Mouse (Mus musculus): ENCODE results near the gene Galnt12. TPM values are rescaled to one million over a fixed set of nuclear protein-coding genes. Genes with fewer than 3 reads are reported as not detected.

Galnt12 gene
- polyA plus RNA-seq, 1 experiment from 2014 or later = 3.4 TPM

DNA sequence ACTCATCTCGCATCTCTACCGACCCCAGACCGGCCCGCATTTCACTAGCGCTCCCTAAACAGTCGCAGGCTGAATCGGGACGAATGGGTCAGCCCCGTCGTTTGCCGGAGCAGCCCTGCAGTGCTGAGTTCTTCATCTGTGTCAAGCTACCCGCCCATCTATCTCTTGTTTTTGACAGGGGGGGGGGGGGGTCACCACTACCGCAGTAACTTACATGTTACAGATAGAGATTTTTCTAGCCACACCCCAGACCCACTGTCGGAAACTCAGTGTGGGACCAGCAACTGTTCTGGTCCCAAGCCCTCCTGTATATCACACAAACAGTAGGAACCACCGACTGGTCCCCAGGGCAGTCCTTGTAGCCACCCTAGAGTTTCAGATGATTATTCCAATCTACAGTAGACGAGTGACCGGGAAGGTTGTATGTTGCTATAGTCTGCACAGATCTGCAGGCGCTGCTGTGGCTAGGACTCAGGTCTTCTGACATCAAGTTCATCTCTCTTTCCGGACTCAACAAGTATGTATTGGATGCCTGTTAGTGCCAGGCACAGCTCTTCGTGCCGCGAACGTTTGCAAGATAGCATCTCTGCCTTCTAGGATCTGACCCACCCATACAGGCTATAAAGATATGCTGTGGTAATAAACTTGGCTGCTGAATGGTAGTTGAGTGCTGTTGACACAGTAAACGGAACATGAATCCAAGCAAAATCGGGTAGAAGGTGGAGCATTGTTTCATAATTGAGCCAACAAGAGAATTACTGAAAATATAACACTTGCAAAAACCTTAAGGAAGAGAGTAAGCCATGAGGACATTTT is 34.0 kb upstream of the Galnt12 start:
- Histone ChIP-seq H3K9me3 (replicated peaks) (no peaks in the 10 kb centered on the region), H3K4me1 (peaks cover 12% of the 10 kb centered on the region), H3K36me3 (no peaks in the 10 kb centered on the region), H3K4me3 (peak overlapping the region; percentile 74), H3K9ac (peak overlapping the region; percentile 79), H3K27me3 (no peaks in the 10 kb centered on the region; the same call in 1 of the 2 replicates), H3K4me2 (replicated peaks) (peak overlapping the region; percentile 70), H3K27ac (0 out of 2 replicates have a peak overlapping the region, but pooled peaks have one; percentile 77)
- ATAC-seq (ENCODE audit: low FRiP score) = peak; percentile 74
- WGBS = 38% methylated on average over 25 of the region's 25 CpGs

DNA sequence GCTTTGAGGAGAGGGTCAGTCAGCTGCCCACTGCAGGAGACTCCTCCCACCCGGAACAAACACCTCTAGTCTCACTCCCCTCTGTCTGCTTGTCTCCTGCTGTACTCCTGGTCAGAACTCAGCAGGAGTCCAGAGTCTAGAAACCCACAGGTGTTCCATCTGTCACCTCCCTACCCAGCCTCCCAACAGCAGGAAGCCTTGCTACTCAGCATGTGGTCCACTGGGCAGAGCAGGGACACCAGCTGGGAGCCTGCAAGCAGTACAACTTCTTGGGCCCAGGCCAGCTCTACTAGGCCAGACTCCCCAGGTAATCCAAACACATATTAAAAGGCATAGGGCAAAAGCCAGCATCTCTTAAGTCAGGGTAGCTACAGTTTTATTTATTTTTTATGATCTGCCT is 30.8 kb upstream of the Galnt12 start:
- no peak overlapping the region for H3K4me3 ChIP-seq
- no peak for ATAC-seq (ENCODE audit: low FRiP score)
- no peaks in the 10 kb centered on the region for H3K9me3 ChIP-seq (replicated peaks)
- WGBS = 7% methylated on average over 1 of the region's 1 CpGs
- H3K36me3 ChIP-seq = no peaks in the 10 kb centered on the region
- H3K9ac ChIP-seq = no peak overlapping the region
- H3K4me2 ChIP-seq (replicated peaks) = no peak overlapping the region
- peaks cover 12% of the 10 kb centered on the region for H3K4me1 ChIP-seq
- no peak overlapping the region for H3K27ac ChIP-seq
- H3K27me3 ChIP-seq = no peaks in the 10 kb centered on the region; the same call in 1 of the 2 replicates

GRCm38 (mm10) chr4:47075054-47075453 is 16.7 kb upstream of the Galnt12 start:
- H3K27me3 ChIP-seq = no peaks in the 10 kb centered on the region
- no peaks in the 10 kb centered on the region for H3K4me1 ChIP-seq
- no peaks in the 10 kb centered on the region for H3K9me3 ChIP-seq (replicated peaks)
- H3K4me3 ChIP-seq = no peak overlapping the region
- H3K36me3 ChIP-seq = no peaks in the 10 kb centered on the region
- 44% methylated on average over 2 of the region's 2 CpGs for WGBS
- ATAC-seq (ENCODE audit: low FRiP score) = no peak
- no peak overlapping the region for H3K4me2 ChIP-seq (replicated peaks)
- H3K9ac ChIP-seq = no peak overlapping the region
- no peak overlapping the region for H3K27ac ChIP-seq

- Histone ChIP-seq H3K4me3 (no peak overlapping the region), H3K27ac (no peak overlapping the region), H3K36me3 (no peaks in the 10 kb centered on the region), H3K27me3 (no peaks in the 10 kb centered on the region), H3K4me1 (no peaks in the 10 kb centered on the region), H3K9me3 (replicated peaks) (no peaks in the 10 kb centered on the region), H3K4me2 (replicated peaks) (no peak overlapping the region), H3K9ac (no peak overlapping the region)
- 91% methylated on average over 17 of the region's 17 CpGs for WGBS
- ATAC-seq (ENCODE audit: low FRiP score) = no peak
Observed at GRCm38 (mm10) chr4:47079997-47080646, 11.6 kb upstream of the Galnt12 start.

- no peak for ATAC-seq (ENCODE audit: low FRiP score)
Observed at GRCm38 (mm10) chr4:47080647-47081010, 11.1 kb upstream of the Galnt12 start.

DNA sequence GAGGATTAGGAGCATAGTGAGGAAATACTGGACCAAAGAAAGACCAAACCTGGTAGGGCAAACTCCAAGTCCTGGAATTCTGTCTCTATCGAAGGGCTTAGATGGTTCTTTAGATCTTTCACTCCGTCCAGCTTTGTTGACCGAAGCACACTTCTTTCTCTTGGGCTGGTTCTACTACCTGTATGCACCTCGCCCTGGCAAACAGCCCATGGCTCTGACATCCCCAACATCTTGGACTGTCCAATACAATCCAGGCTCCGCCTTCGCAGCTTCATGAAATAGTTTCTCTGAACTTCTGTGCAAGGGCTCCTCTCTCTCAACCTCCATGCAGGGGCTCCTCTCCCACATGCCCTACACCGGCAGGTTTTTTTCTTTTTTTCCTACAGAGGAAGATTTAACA is 7.9 kb upstream of the Galnt12 start:
- H3K4me3 ChIP-seq = no peak overlapping the region
- no peaks in the 10 kb centered on the region for H3K36me3 ChIP-seq
- no peak overlapping the region for H3K9ac ChIP-seq
- no peak for ATAC-seq (ENCODE audit: low FRiP score)
- 93% methylated on average over 7 of the region's 7 CpGs for WGBS
- H3K27me3 ChIP-seq = peaks cover 5% of the 10 kb centered on the region
- no peaks in the 10 kb centered on the region for H3K4me1 ChIP-seq
- no peaks in the 10 kb centered on the region for H3K9me3 ChIP-seq (replicated peaks)
- no peak overlapping the region for H3K27ac ChIP-seq
- no peak overlapping the region for H3K4me2 ChIP-seq (replicated peaks)

More at GRCm38 (mm10) chr4:47080647-47081010, 11.1 kb upstream of the Galnt12 start:
- H3K4me2 ChIP-seq (replicated peaks) = no peak overlapping the region
- WGBS = 91% methylated on average over 4 of the region's 4 CpGs
- H3K4me3 ChIP-seq = no peak overlapping the region
- no peaks in the 10 kb centered on the region for H3K36me3 ChIP-seq
- no peak overlapping the region for H3K9ac ChIP-seq
- H3K27ac ChIP-seq = no peak overlapping the region
- H3K9me3 ChIP-seq (replicated peaks) = no peaks in the 10 kb centered on the region
- H3K27me3 ChIP-seq = no peaks in the 10 kb centered on the region
- no peaks in the 10 kb centered on the region for H3K4me1 ChIP-seq

DNA sequence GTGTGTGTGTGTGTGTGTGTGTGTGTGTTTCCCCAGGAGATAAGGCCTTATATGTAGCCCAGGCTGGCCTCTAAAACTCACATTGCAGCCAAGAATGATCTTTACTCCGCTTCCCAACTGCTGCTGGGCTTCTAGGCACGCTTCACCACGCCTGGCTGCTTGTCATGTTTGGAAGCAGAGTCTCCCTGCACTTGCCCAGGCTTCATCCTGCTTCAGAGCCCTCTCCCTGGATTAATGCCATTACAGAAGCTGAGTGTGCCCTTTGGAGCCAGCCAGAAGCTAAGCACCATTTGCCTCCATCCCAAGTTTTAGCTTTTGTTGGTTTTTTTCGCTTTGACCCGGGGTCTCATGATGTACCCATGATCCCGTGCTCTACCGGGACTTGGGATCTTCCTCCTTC is 3.0 kb upstream of the Galnt12 start:
- Histone ChIP-seq H3K4me1 (peaks cover 18% of the 10 kb centered on the region), H3K27ac (no peak overlapping the region), H3K36me3 (no peaks in the 10 kb centered on the region), H3K9ac (no peak overlapping the region), H3K9me3 (replicated peaks) (no peaks in the 10 kb centered on the region), H3K4me2 (replicated peaks) (no peak overlapping the region), H3K27me3 (peaks cover 40% of the 10 kb centered on the region), H3K4me3 (no peak overlapping the region)
- ATAC-seq (ENCODE audit: low FRiP score) = no peak
- WGBS = 84% methylated on average over 7 of the region's 7 CpGs

GRCm38 (mm10) chr4:47092387-47093021 is 795 bp downstream of the Galnt12 start:
- ATAC-seq (ENCODE audit: low FRiP score) = peak; percentile 72; the same call in 1 of the 2 replicates
- H3K36me3 ChIP-seq = no peaks in the 10 kb centered on the region
- WGBS = under 1% methylated on average over 21 of the region's 21 CpGs
- peaks cover 54% of the 10 kb centered on the region for H3K27me3 ChIP-seq
- no peak overlapping the region for H3K27ac ChIP-seq
- H3K9me3 ChIP-seq (replicated peaks) = no peaks in the 10 kb centered on the region
- H3K9ac ChIP-seq = peak overlapping the region; percentile 76
- peak overlapping the region; percentile 73 for H3K4me3 ChIP-seq
- peaks cover 21% of the 10 kb centered on the region for H3K4me1 ChIP-seq
- peak overlapping the region; percentile 100 for H3K4me2 ChIP-seq (replicated peaks)

- Histone ChIP-seq H3K36me3 (no peaks in the 10 kb centered on the region), H3K9me3 (replicated peaks) (no peaks in the 10 kb centered on the region), H3K9ac (no peak overlapping the region), H3K27me3 (peaks cover 57% of the 10 kb centered on the region), H3K27ac (no peak overlapping the region), H3K4me3 (no peak overlapping the region), H3K4me1 (peaks cover 21% of the 10 kb centered on the region), H3K4me2 (replicated peaks) (peak overlapping the region; percentile 100; the same call in 1 of the 2 replicates)
- WGBS = 23% methylated on average over 9 of the region's 9 CpGs
- no peak for ATAC-seq (ENCODE audit: low FRiP score)
Observed at GRCm38 (mm10) chr4:47093161-47093560, 1.5 kb downstream of the Galnt12 start.

DNA sequence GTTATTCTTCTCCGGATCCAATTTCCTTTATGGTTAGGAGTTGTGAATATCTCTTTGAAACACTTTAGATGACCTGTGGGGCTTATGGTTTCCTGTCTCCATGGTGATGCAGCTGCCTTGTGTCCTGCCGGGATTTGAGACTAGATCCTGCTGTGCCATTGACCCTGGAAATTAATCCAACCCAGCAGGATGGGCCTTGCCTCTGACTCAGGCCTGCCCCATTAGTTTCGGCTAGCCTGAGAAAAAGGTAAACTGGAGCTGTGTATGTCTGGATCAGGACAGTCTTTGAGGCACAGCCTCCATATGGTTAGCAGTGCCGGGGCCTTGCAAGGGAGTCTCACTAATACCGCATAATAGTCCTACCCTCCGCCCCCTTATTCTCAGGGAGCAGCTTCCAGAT is 1.9 kb downstream of the Galnt12 start:
- H3K4me2 ChIP-seq (replicated peaks) = no peak overlapping the region
- ATAC-seq (ENCODE audit: low FRiP score) = no peak
- H3K4me3 ChIP-seq = no peak overlapping the region
- peaks cover 21% of the 10 kb centered on the region for H3K4me1 ChIP-seq
- WGBS = 16% methylated on average over 6 of the region's 6 CpGs
- no peaks in the 10 kb centered on the region for H3K9me3 ChIP-seq (replicated peaks)
- H3K36me3 ChIP-seq = no peaks in the 10 kb centered on the region
- no peak overlapping the region for H3K27ac ChIP-seq
- H3K9ac ChIP-seq = no peak overlapping the region
- H3K27me3 ChIP-seq = peaks cover 54% of the 10 kb centered on the region

GRCm38 (mm10) chr4:47103561-47103960 is 11.9 kb downstream of the Galnt12 start:
- no peaks in the 10 kb centered on the region for H3K36me3 ChIP-seq
- no peak for ATAC-seq (ENCODE audit: low FRiP score)
- no peak overlapping the region for H3K9ac ChIP-seq
- no peak overlapping the region for H3K4me2 ChIP-seq (replicated peaks)
- no peaks in the 10 kb centered on the region for H3K9me3 ChIP-seq (replicated peaks)
- no peaks in the 10 kb centered on the region for H3K27me3 ChIP-seq
- WGBS = 94% methylated on average over 10 of the region's 10 CpGs
- no peak overlapping the region for H3K27ac ChIP-seq
- no peak overlapping the region for H3K4me3 ChIP-seq
- H3K4me1 ChIP-seq = no peaks in the 10 kb centered on the region

- Histone ChIP-seq H3K9me3 (replicated peaks) (no peaks in the 10 kb centered on the region), H3K4me1 (0 out of 2 replicates have a peak, but pooled peaks cover 2% of the 10 kb centered on the region), H3K9ac (no peak overlapping the region), H3K4me3 (no peak overlapping the region), H3K27me3 (no peaks in the 10 kb centered on the region), H3K27ac (no peak overlapping the region), H3K4me2 (replicated peaks) (no peak overlapping the region), H3K36me3 (no peaks in the 10 kb centered on the region)
- WGBS = 54% methylated on average over 9 of the region's 9 CpGs
- ATAC-seq (ENCODE audit: low FRiP score) = no peak
Observed at GRCm38 (mm10) chr4:47111885-47112284, 20.2 kb downstream of the Galnt12 start.
